Comparison of ENCODE assay signal across 8 mouse cellular contexts in the genomic region with DNA sequence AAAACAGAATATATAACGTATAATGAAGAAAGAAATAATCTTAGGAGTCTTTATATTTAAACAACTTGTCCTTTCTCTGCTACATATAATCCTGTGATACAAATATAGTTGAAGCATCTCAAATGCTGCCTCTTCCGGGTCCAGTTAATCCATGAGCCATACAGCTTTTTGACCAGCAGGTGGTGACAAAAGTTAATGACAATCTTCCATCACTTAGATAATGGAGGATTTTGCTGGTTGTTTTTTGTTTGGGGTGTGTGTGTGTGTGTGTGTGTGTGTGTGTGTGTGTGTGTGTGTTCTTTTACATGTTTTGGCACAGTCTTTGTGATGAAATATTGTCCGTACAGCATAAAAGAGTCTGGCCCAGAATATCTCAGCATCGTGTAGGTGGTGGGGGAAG. TPM values are rescaled to one million over a fixed set of nuclear protein-coding genes. Genes with fewer than 3 reads are reported as not detected.
DNase-seq lines count a peak whose midpoint lies in the region; ATAC-seq and TF ChIP-seq lines count a peak whose summit lies in the region.

No protein-coding gene starts in this region.

- H3K4me3 ChIP-seq in heart, embryonic 12.5 days: peak overlapping the region; percentile 27
- no peak overlapping the region for H3K4me3 ChIP-seq in liver, embryonic 14.5 days (ENCODE audit: insufficient read depth in 1 of 2, low read depth in 2 of 2, low read length in 2 of 2)
- H3K4me3 ChIP-seq in neural tube, embryonic 13.5 days: no peak overlapping the region

- peaks cover 34% of the 10 kb centered on the region for H3K4me1 ChIP-seq in heart, embryonic 12.5 days (replicated peaks)
- peaks cover 5 to 16% of the 10 kb centered on the region in 2 experiments; a peak in 3 of 4 replicates for H3K4me1 ChIP-seq in liver, embryonic 14.5 days (replicated peaks; ENCODE audit: control insufficient read depth in 2 of 2, insufficient read depth in 2 of 2, low read length in 1 of 2)
- peaks cover 23% of the 10 kb centered on the region for H3K4me1 ChIP-seq in neural tube, embryonic 13.5 days (replicated peaks)

- TF ChIP-seq CTCF in liver, embryonic 14.5 days (IDR thresholded peaks at IDR 0.05; ENCODE audit: low read depth): peak; percentile 67

- TF ChIP-seq EP300 in liver, embryonic 14.5 days (IDR thresholded peaks at IDR 0.05; ENCODE audit: low read depth): no peak

- H3K4me2 ChIP-seq in heart, embryonic 12.5 days: peak overlapping the region; percentile 59
- H3K4me2 ChIP-seq in liver, embryonic 14.5 days (ENCODE audit: low read depth): peak overlapping the region; percentile 39
- peak overlapping the region; percentile 37 for H3K4me2 ChIP-seq in neural tube, embryonic 13.5 days

- no peak overlapping the region for H3K9ac ChIP-seq in heart, embryonic 12.5 days
- H3K9ac ChIP-seq in liver, embryonic 14.5 days (replicated peaks): no peak overlapping the region
- H3K9ac ChIP-seq in neural tube, embryonic 13.5 days: no peak overlapping the region

- H3K27me3 ChIP-seq in heart, embryonic 12.5 days (replicated peaks): no peaks in the 10 kb centered on the region
- H3K27me3 ChIP-seq in liver, embryonic 14.5 days (ENCODE audit: control insufficient read depth, insufficient read depth, low read length): no peaks in the 10 kb centered on the region
- no peaks in the 10 kb centered on the region for H3K27me3 ChIP-seq in neural tube, embryonic 13.5 days

- 0 out of 2 replicates have a peak, but pooled peaks have one; percentile 9 for ATAC-seq in heart, embryonic 12.5 days (ENCODE audit: insufficient number of reproducible peaks, low FRiP score)
- no peak for ATAC-seq in liver, embryonic 14.5 days (ENCODE audit: insufficient read depth)
- no peak for ATAC-seq in neural tube, embryonic 13.5 days (ENCODE audit: low read depth)

- DNase-seq in A20 (ENCODE audit: low read depth, low spot score) (peak; percentile 72), ES-CJ7 (ENCODE audit: low read depth, low spot score) (peak; percentile 64)
- peak; percentile 47 to 70 for DNase-seq in cerebellum, postnatal 25 days
- peak; percentile 79 for DNase-seq in kidney, adult 9 months
- peak; percentile 33 to 44 (median 35) for DNase-seq in liver, embryonic 14.5 days (ENCODE audit: low read depth in 3 of 3, low spot score in 3 of 3)
- DNase-seq in frontal cortex, postnatal 14 days (ENCODE audit: low spot score in 2 of 2): no peak

- H3K36me3 ChIP-seq in heart, embryonic 12.5 days: no peaks in the 10 kb centered on the region
- no peaks in the 10 kb centered on the region for H3K36me3 ChIP-seq in liver, embryonic 14.5 days (replicated peaks; ENCODE audit: control insufficient read depth, insufficient read depth, low read depth)
- no peaks in the 10 kb centered on the region for H3K36me3 ChIP-seq in neural tube, embryonic 13.5 days

- WGBS in heart, embryonic 12.5 days: 18% methylated on average over 4 of the region's 4 CpGs
- WGBS in liver, embryonic 14.5 days (ENCODE audit: insufficient replicate concordance): 17% methylated on average over 4 of the region's 4 CpGs
- WGBS in neural tube, embryonic 13.5 days: 27% methylated on average over 4 of the region's 4 CpGs

- H3K9me3 ChIP-seq in heart, embryonic 12.5 days (replicated peaks): no peaks in the 10 kb centered on the region
- no peaks in the 10 kb centered on the region for H3K9me3 ChIP-seq in liver, embryonic 14.5 days (ENCODE audit: control insufficient read depth, low read length)
- no peaks in the 10 kb centered on the region for H3K9me3 ChIP-seq in neural tube, embryonic 13.5 days

- peak overlapping the region; percentile 66; the same call in 1 of the 2 replicates for H3K27ac ChIP-seq in heart, embryonic 12.5 days (ENCODE audit: poor library complexity, severe bottlenecking)
- no peak overlapping the region for H3K27ac ChIP-seq in liver, embryonic 14.5 days
- H3K27ac ChIP-seq in neural tube, embryonic 13.5 days (replicated peaks): no peak overlapping the region

RNA-seq across cellular contexts. Expression of a gene that starts 2.2 kb away (rescaled TPM):
- 0.24 TPM in 1 of 2 replicates, not detected in the other for polyA plus RNA-seq in heart, embryonic 12.5 days (2016; fragmentation: Nextera tagmentation; extraction: Ambion mirVana)
- 0.01 TPM in 1 of 2 replicates, not detected in the other for polyA plus RNA-seq in liver, embryonic 14.5 days (2012; rRNA removed)
- polyA plus RNA-seq in liver, embryonic 14.5 days (2014; fragmentation: Nextera tagmentation; extraction: Ambion mirVana): not detected in 2 replicates
- not detected in 2 replicates for polyA plus RNA-seq in neural tube, embryonic 13.5 days (2015; fragmentation: Nextera tagmentation; extraction: Ambion mirVana)

RNA-seq across cellular contexts. Expression of a gene that starts 2.4 kb away (rescaled TPM):
- polyA plus RNA-seq in heart, embryonic 12.5 days (2016; fragmentation: Nextera tagmentation; extraction: Ambion mirVana): 715 and 719 TPM in 2 replicates
- polyA plus RNA-seq in liver, embryonic 14.5 days (2012; rRNA removed): 5.2 and 18.6 TPM in 2 replicates
- 232 and 237 TPM in 2 replicates for polyA plus RNA-seq in liver, embryonic 14.5 days (2014; fragmentation: Nextera tagmentation; extraction: Ambion mirVana)
- 458 and 481 TPM in 2 replicates for polyA plus RNA-seq in neural tube, embryonic 13.5 days (2015; fragmentation: Nextera tagmentation; extraction: Ambion mirVana)

RNA-seq across cellular contexts. Expression of a gene that starts 15.3 kb away (rescaled TPM):
- polyA plus RNA-seq in heart, embryonic 12.5 days (2016; fragmentation: Nextera tagmentation; extraction: Ambion mirVana): 0.36 and 0.40 TPM in 2 replicates
- polyA plus RNA-seq in liver, embryonic 14.5 days (2012; rRNA removed): 0.01 TPM in 1 of 2 replicates, not detected in the other
- polyA plus RNA-seq in liver, embryonic 14.5 days (2014; fragmentation: Nextera tagmentation; extraction: Ambion mirVana): not detected in 2 replicates
- polyA plus RNA-seq in neural tube, embryonic 13.5 days (2015; fragmentation: Nextera tagmentation; extraction: Ambion mirVana): 0.61 and 0.68 TPM in 2 replicates

Comparison
In these comparisons a context has a peak if more than half of its experiments do, and no peak if none do; other contexts are left out.
1. DNase-seq: peak in A20 (single experiment), ES-CJ7 (single experiment), cerebellum, postnatal 25 days (2 of 2), kidney, adult 9 months (single experiment) and liver, embryonic 14.5 days (3 of 3); none in frontal cortex, postnatal 14 days (0 of 2).
2. Peak in every context shown above with its lines, with median percentiles within 50 percentile points of each other: H3K4me2 ChIP-seq.